Mouse (Mus musculus) MEL (cell line): ENCODE measurements around the gene Dync1li2. TPM values are rescaled to one million over a fixed set of nuclear protein-coding genes. Genes with fewer than 3 reads are reported as not detected.

Experiments
- DNase-seq: peaks from one replicate; pipeline ENCODE4 v3.0.0; 2011; ENCODE audit warnings: low read depth, low spot score
- H3K27ac ChIP-seq: 2 replicates; pipeline ENCODE4 v1.5.1; 2012; ENCODE audit warnings: low read depth, mild to moderate bottlenecking, control low read depth, low read length, moderate library complexity; ENCODE audit not compliant: control insufficient read depth
- H3K27me3 ChIP-seq, 2 experiments: fragments of 150-350 bp in 1 of 2; sonication (generic) in 1 of 2; 2 replicates each; pipeline ENCODE4 v1.6.1; 2012; ENCODE audit warnings: low read length in 2 of 2, mild to moderate bottlenecking in 2 of 2, improper control_type of control experiment in 1 of 2, moderate library complexity in 1 of 2; ENCODE audit not compliant: insufficient read depth in 2 of 2, control insufficient read depth in 1 of 2
- H3K36me3 ChIP-seq, 2 experiments: 2 replicates each; pipeline ENCODE4 v1.6.1; 2012 to 2014; ENCODE audit warnings: low read length in 2 of 2, improper control_type of control experiment in 1 of 2, inconsistent platforms in 1 of 2, mild to moderate bottlenecking in 1 of 2; ENCODE audit not compliant: insufficient read depth in 2 of 2, control insufficient read depth in 1 of 2
- H3K4me1 ChIP-seq, 2 experiments: fragments of 150-350 bp in 1 of 2; sonication (generic) in 1 of 2; 2 replicates each; pipeline ENCODE4 v1.6.1; 2012; ENCODE audit warnings: low read length in 2 of 2, improper control_type of control experiment in 1 of 2, mild to moderate bottlenecking in 1 of 2; ENCODE audit not compliant: insufficient read depth in 2 of 2, control insufficient read depth in 1 of 2
- H3K4me3 ChIP-seq, 2 experiments: fragments of 150-350 bp in 1 of 2; sonication (generic) in 1 of 2; 2 replicates each; pipeline ENCODE4 v1.5.1; 2012; ENCODE audit warnings: low read depth in 2 of 2, low read length in 2 of 2, mild to moderate bottlenecking in 2 of 2, moderate library complexity in 2 of 2, control low read depth in 1 of 2, improper control_type of control experiment in 1 of 2; ENCODE audit not compliant: control insufficient read depth in 1 of 2, insufficient read depth in 1 of 2
- H3K79me2 ChIP-seq: 2 replicates; pipeline ENCODE4 v1.6.1; 2012; ENCODE audit warnings: mild to moderate bottlenecking, low read length, moderate library complexity; ENCODE audit not compliant: control insufficient read depth, poor library complexity, insufficient read depth
- H3K9ac ChIP-seq: 2 replicates; pipeline ENCODE4 v1.6.1; 2012; ENCODE audit warnings: low read depth, mild to moderate bottlenecking, control low read depth, low read length, moderate library complexity; ENCODE audit not compliant: control insufficient read depth, poor library complexity, severe bottlenecking
- H3K9me3 ChIP-seq: fragments of 150-350 bp; sonication (generic); replicated peaks from 2 replicates; pipeline ENCODE4 v1.6.1; 2012; ENCODE audit warnings: mild to moderate bottlenecking, low read length, improper control_type of control experiment, moderate library complexity; ENCODE audit not compliant: insufficient read depth
- CHD2 ChIP-seq: IDR thresholded peaks from 2 replicates; pipeline ENCODE4 v1.6.1; 2011; ENCODE audit warnings: low read length, improper control_type of control experiment
- CTCF ChIP-seq, 3 experiments: IDR thresholded peaks in 2 of 3; conservative IDR thresholded peaks in 1 of 3; 2 replicates each; pipeline ENCODE4 v1.5.1; 2011 to 2012; ENCODE audit warnings: low read length in 3 of 3, low read depth in 2 of 3, mild to moderate bottlenecking in 2 of 3, improper control_type of control experiment in 1 of 3, inconsistent platforms in 1 of 3, mixed read lengths in 1 of 3, moderate library complexity in 1 of 3; ENCODE audit not compliant: control insufficient read depth in 1 of 3, insufficient read depth in 1 of 3, poor library complexity in 1 of 3, severe bottlenecking in 1 of 3
- E2F4 ChIP-seq: IDR thresholded peaks from 2 replicates; pipeline ENCODE4 v1.6.1; 2011; ENCODE audit warnings: low read depth, low read length, improper control_type of control experiment, borderline replicate concordance
- EP300 ChIP-seq, 2 experiments: IDR thresholded peaks; 2 replicates each; pipeline ENCODE4 v1.6.1; 2011; ENCODE audit warnings: improper control_type of control experiment in 2 of 2, low read length in 2 of 2, low read depth in 1 of 2, mild to moderate bottlenecking in 1 of 2
- GABPA ChIP-seq: IDR thresholded peaks from 2 replicates; pipeline ENCODE4 v1.6.1; 2012; ENCODE audit warnings: low read depth, mild to moderate bottlenecking, inconsistent platforms, low read length, improper control_type of control experiment, moderate library complexity
- KAT2A ChIP-seq: conservative IDR thresholded peaks from 2 replicates; pipeline ENCODE4 v1.6.1; 2012; ENCODE audit warnings: low read depth, low read length, improper control_type of control experiment, inconsistent platforms
- MAX ChIP-seq: IDR thresholded peaks from 2 replicates; pipeline ENCODE4 v1.6.1; 2011; ENCODE audit warnings: low read length, improper control_type of control experiment
- MAZ ChIP-seq: IDR thresholded peaks from 2 replicates; pipeline ENCODE4 v1.6.1; 2012; ENCODE audit warnings: low read depth, mild to moderate bottlenecking, inconsistent platforms, low read length, improper control_type of control experiment
- MEF2A ChIP-seq: IDR thresholded peaks from 2 replicates; pipeline ENCODE4 v1.6.1; 2014; ENCODE audit warnings: low read depth, mild to moderate bottlenecking, inconsistent platforms, low read length, improper control_type of control experiment; ENCODE audit not compliant: poor library complexity, insufficient replicate concordance, severe bottlenecking; ENCODE audit errors: extremely low read depth
- MYC ChIP-seq: IDR thresholded peaks from 2 replicates; pipeline ENCODE4 v1.6.1; 2011; ENCODE audit warnings: low read depth, mild to moderate bottlenecking, low read length, improper control_type of control experiment, moderate library complexity
- NRF1 ChIP-seq: IDR thresholded peaks from 2 replicates; pipeline ENCODE4 v1.6.1; 2014; ENCODE audit warnings: low read depth, mild to moderate bottlenecking, inconsistent platforms, low read length, improper control_type of control experiment, moderate library complexity; ENCODE audit not compliant: poor library complexity, insufficient read depth, severe bottlenecking
- POLR2A ChIP-seq, 2 experiments: IDR thresholded peaks; 2 replicates each; pipeline ENCODE4 v1.6.1; 2011 to 2012; ENCODE audit warnings: low read length in 2 of 2, mild to moderate bottlenecking in 2 of 2, control low read depth in 1 of 2, improper control_type of control experiment in 1 of 2, low read depth in 1 of 2, moderate library complexity in 1 of 2; ENCODE audit not compliant: control insufficient read depth in 1 of 2, insufficient read depth in 1 of 2, poor library complexity in 1 of 2
- POLR2AphosphoS2 ChIP-seq: IDR thresholded peaks from 2 replicates; pipeline ENCODE4 v1.6.1; 2011; ENCODE audit warnings: low read length, improper control_type of control experiment
- POLR2AphosphoS5 ChIP-seq: IDR thresholded peaks from 2 replicates; pipeline ENCODE4 v1.6.1; 2012; ENCODE audit warnings: low read depth, borderline replicate concordance, mild to moderate bottlenecking, inconsistent platforms, low read length, moderate library complexity, mixed read lengths
- RAD21 ChIP-seq: IDR thresholded peaks from 2 replicates; pipeline ENCODE4 v1.6.1; 2011; ENCODE audit warnings: mild to moderate bottlenecking, low read depth, low read length, improper control_type of control experiment
- TBP ChIP-seq: IDR thresholded peaks from 2 replicates; pipeline ENCODE4 v1.8.0; 2011; ENCODE audit warnings: low read depth, low read length, improper control_type of control experiment
- UBTF ChIP-seq: IDR thresholded peaks from 2 replicates; pipeline ENCODE4 v1.6.1; 2012; ENCODE audit warnings: low read depth, mild to moderate bottlenecking, inconsistent platforms, low read length, improper control_type of control experiment, moderate library complexity, borderline replicate concordance; ENCODE audit not compliant: insufficient read depth
- USF2 ChIP-seq, 2 experiments: IDR thresholded peaks; 2 replicates each; pipeline ENCODE4 v1.6.1; 2011 to 2012; ENCODE audit warnings: improper control_type of control experiment in 2 of 2, low read length in 2 of 2, borderline replicate concordance in 1 of 2, inconsistent platforms in 1 of 2, low read depth in 1 of 2, mild to moderate bottlenecking in 1 of 2; ENCODE audit not compliant: insufficient read depth in 1 of 2
- ZC3H11A ChIP-seq: IDR thresholded peaks from 2 replicates; pipeline ENCODE4 v1.6.1; 2012; ENCODE audit warnings: low read depth, mild to moderate bottlenecking, inconsistent platforms, low read length, improper control_type of control experiment
- ZMIZ1 ChIP-seq: IDR thresholded peaks from 2 replicates; pipeline ENCODE4 v1.6.1; 2012; ENCODE audit warnings: low read depth, mild to moderate bottlenecking, inconsistent platforms, low read length, improper control_type of control experiment, moderate library complexity
- polyA plus RNA-seq, 2 experiments: library from polyadenylated mRNA; stranded (reverse) in 1 of 2; unstranded in 1 of 2; fragments of >175 nt in 1 of 2; fragments of >200 nt in 1 of 2; gene quantifications; 2 replicates each; pipeline versions ENCODE4 v1.2.1 to v1.2.4; 2012; ENCODE audit warnings: low replicate concordance in 2 of 2, low read depth in 1 of 2; ENCODE audit not compliant: insufficient read length in 2 of 2, insufficient read depth in 1 of 2, missing spikeins in 1 of 2
- total RNA-seq: library from RNA; depleted of rRNA; stranded (reverse); fragments of 300-350 nt; gene quantifications from 2 replicates; pipeline ENCODE4 v1.2.3, GENCODE M21; 2012

Dync1li2 gene
- total and polyA plus RNA-seq, 3 experiments: 22.4 to 23.8 TPM; not detected in 1

DNA sequence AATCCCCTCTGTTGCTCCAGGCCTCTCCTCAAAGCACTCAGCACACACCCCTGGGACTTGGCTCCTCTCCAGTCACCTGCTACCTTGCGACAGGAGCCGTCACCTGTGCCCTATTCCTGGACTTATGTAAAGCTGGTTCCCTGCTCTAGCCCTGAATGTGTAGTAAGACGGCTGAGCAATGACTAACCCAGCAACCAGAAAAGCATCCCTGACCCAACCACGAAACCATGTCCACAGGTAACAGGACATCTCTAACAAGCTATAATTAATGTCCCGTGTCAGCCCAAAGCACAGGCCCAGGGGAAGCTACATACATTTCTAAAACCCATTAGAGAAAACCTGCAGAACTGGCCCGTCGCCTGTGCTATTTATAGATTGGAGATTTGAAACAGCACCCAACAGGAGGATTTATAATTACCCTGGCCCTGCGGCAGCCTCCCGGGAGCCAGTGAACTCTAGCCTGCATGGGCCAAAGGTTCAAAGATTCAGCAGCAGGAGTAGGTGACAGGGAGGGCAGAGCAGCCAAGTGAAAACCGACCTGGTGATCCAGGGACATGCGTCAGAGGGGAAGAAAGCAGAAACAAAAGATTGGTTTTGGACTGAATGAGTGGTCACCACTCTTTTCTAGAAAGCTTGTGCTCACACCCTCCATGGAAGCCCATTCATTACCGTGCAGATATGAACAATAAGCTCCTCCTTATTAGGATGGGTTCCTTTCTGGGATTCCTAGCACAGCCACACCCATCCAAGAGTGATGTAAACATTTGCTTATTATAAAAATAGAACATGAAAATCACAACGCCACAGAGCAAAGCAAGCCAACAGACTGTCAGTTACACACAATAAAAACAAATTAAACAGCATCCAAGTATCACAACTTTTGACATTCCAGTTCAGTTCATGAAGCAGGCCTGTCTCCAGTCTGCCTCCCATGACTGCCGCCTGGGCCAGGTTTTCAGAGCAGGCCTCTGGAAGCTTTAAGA lies 67.7 kb downstream of the Dync1li2 start:
- Histone ChIP-seq H3K27ac (no peak overlapping the region), H3K4me1 (no peaks in the 10 kb centered on the region)
- no peak for DNase-seq

GRCm38 (mm10) chr8:104374269-104374668 lies 68.6 kb downstream of the Dync1li2 start:
- Histone ChIP-seq H3K9ac (no peak overlapping the region), H3K27ac (no peak overlapping the region), H3K4me1 (no peaks in the 10 kb centered on the region)

More for the DNA sequence above, 67.7 kb downstream of the Dync1li2 start:
- Histone ChIP-seq H3K79me2 (peaks cover 2% of the 10 kb centered on the region; the same call in 1 of the 2 replicates), H3K27me3 (no peaks in the 10 kb centered on the region), H3K9me3 (no peaks in the 10 kb centered on the region), H3K9ac (no peak overlapping the region), H3K36me3 (no peaks in the 10 kb centered on the region), H3K4me3 (no peak overlapping the region)
- no peak for TF ChIP-seq EP300 (IDR thresholded peaks at IDR 0.05; ENCODE audit: low read depth in 1 of 2, low read length in 2 of 2)
- no peak for TF ChIP-seq ZMIZ1
- no peak for TF ChIP-seq MYC
- TF ChIP-seq POLR2A (IDR thresholded peaks at IDR 0.05; ENCODE audit: control insufficient read depth in 1 of 2, insufficient read depth in 1 of 2, low read depth in 1 of 2, low read length in 2 of 2, poor library complexity in 1 of 2): no peak
- TF ChIP-seq MAZ: no peak
- no peak for TF ChIP-seq KAT2A
- TF ChIP-seq POLR2AphosphoS5: no peak
- no peak for TF ChIP-seq CTCF (IDR thresholded peaks at IDR 0.05 in 2 of 3, conservative IDR thresholded peaks at IDR 0.05 in 1 of 3; ENCODE audit: control insufficient read depth in 1 of 3, insufficient read depth in 1 of 3, low read depth in 2 of 3, low read length in 3 of 3, poor library complexity in 1 of 3, severe bottlenecking in 1 of 3)
- no peak for TF ChIP-seq NRF1

More at GRCm38 (mm10) chr8:104374269-104374668, 68.6 kb downstream of the Dync1li2 start:
- Histone ChIP-seq H3K9me3 (no peaks in the 10 kb centered on the region), H3K27me3 (no peaks in the 10 kb centered on the region), H3K36me3 (no peaks in the 10 kb centered on the region), H3K79me2 (peaks cover 2% of the 10 kb centered on the region; the same call in 1 of the 2 replicates), H3K4me3 (no peak overlapping the region)
- DNase-seq: no peak
- TF ChIP-seq ZC3H11A (no peak), USF2 (IDR thresholded peaks at IDR 0.05; ENCODE audit: borderline replicate concordance in 1 of 2, insufficient read depth in 1 of 2, low read depth in 1 of 2, low read length in 2 of 2) (no peak), TBP (no peak), RAD21 (no peak), ZMIZ1 (no peak), E2F4 (no peak), NRF1 (no peak), UBTF (no peak), MAX (no peak), CTCF (IDR thresholded peaks at IDR 0.05 in 2 of 3, conservative IDR thresholded peaks at IDR 0.05 in 1 of 3; ENCODE audit: control insufficient read depth in 1 of 3, insufficient read depth in 1 of 3, low read depth in 2 of 3, low read length in 3 of 3, poor library complexity in 1 of 3, severe bottlenecking in 1 of 3) (no peak), POLR2AphosphoS5 (no peak), POLR2AphosphoS2 (no peak), MEF2A (no peak), CHD2 (no peak), GABPA (no peak)
- TF ChIP-seq, all 39 proteins: peak for 0
